Mouse (Mus musculus): ENCODE measurements around the gene Tfeb. TPM values are rescaled to one million over a fixed set of nuclear protein-coding genes. Genes with fewer than 3 reads are reported as not detected.
A peak's percentile ranks its signal among the peaks of the same experiment; 100 is the strongest.

The Tfeb gene
- total and polyA plus RNA-seq, 3 experiments, result 16.4 to 22.8 TPM; not detected in 1

GRCm38 (mm10) chr17:47777141-47777540 is 40.3 kb downstream of the Tfeb start:
- no peaks in the 10 kb centered on the region for H3K27me3 ChIP-seq (ENCODE audit: control insufficient read depth in 1 of 2, insufficient read depth in 2 of 2, low read length in 2 of 2)
- peaks cover 12 to 16% of the 10 kb centered on the region in 2 experiments for H3K4me1 ChIP-seq (ENCODE audit: control insufficient read depth in 1 of 2, insufficient read depth in 2 of 2, low read length in 2 of 2)
- H3K9ac ChIP-seq (ENCODE audit: control insufficient read depth, low read depth, low read length, poor library complexity, severe bottlenecking), result no peak overlapping the region
- H3K4me3 ChIP-seq (ENCODE audit: control insufficient read depth in 1 of 2, insufficient read depth in 1 of 2, low read depth in 2 of 2, low read length in 2 of 2), result no peak overlapping the region
- TF ChIP-seq TBP (IDR thresholded peaks at IDR 0.05; ENCODE audit: low read depth, low read length), result no peak
- no peak for TF ChIP-seq CHD2 (IDR thresholded peaks at IDR 0.05; ENCODE audit: low read length)
- no peak for TF ChIP-seq POLR2AphosphoS5 (IDR thresholded peaks at IDR 0.05; ENCODE audit: borderline replicate concordance, low read depth, low read length)
- no peak for TF ChIP-seq ZNF384 (IDR thresholded peaks at IDR 0.05; ENCODE audit: low read depth, low read length)
- no peak for TF ChIP-seq CHD1 (IDR thresholded peaks at IDR 0.05; ENCODE audit: low read depth, low read length)
- TF ChIP-seq RCOR1 (IDR thresholded peaks at IDR 0.05; ENCODE audit: low read depth, low read length), result peak; percentile 55
- no peak for TF ChIP-seq USF2 (IDR thresholded peaks at IDR 0.05; ENCODE audit: borderline replicate concordance in 1 of 2, insufficient read depth in 1 of 2, low read depth in 1 of 2, low read length in 2 of 2)
- peak; percentile 15; the same call in 1 of the 2 replicates for TF ChIP-seq TAL1 (IDR thresholded peaks at IDR 0.05; ENCODE audit: low read length)
- 0 out of 2 replicates have a peak, but pooled peaks have one; percentile 4 for TF ChIP-seq SIN3A (IDR thresholded peaks at IDR 0.05; ENCODE audit: low read length)
- TF ChIP-seq TCF12 (IDR thresholded peaks at IDR 0.05; ENCODE audit: low read depth, low read length), result peak; percentile 52
- no peak for TF ChIP-seq JUND (IDR thresholded peaks at IDR 0.05; ENCODE audit: low read depth, low read length)
- TF ChIP-seq MXI1 (IDR thresholded peaks at IDR 0.05; ENCODE audit: low read depth, low read length), result 0 out of 2 replicates have a peak, but pooled peaks have one; percentile 29
- no peak for TF ChIP-seq E2F4 (IDR thresholded peaks at IDR 0.05; ENCODE audit: borderline replicate concordance, low read depth, low read length)
- no peak for TF ChIP-seq NRF1 (IDR thresholded peaks at IDR 0.05; ENCODE audit: insufficient read depth, low read depth, low read length, poor library complexity, severe bottlenecking)
- no peak for TF ChIP-seq ZKSCAN1 (IDR thresholded peaks at IDR 0.05; ENCODE audit: low read depth, low read length)
- no peak for TF ChIP-seq UBTF (IDR thresholded peaks at IDR 0.05; ENCODE audit: borderline replicate concordance, insufficient read depth, low read depth, low read length)
- peak; percentile 76 for TF ChIP-seq GATA1 (IDR thresholded peaks at IDR 0.05; ENCODE audit: low read depth, low read length)
- peak; percentile 63 to 66; a peak in 3 of 4 replicates for TF ChIP-seq EP300 (IDR thresholded peaks at IDR 0.05; ENCODE audit: low read depth in 1 of 2, low read length in 2 of 2)
- no peaks in the 10 kb centered on the region for H3K9me3 ChIP-seq (replicated peaks; ENCODE audit: insufficient read depth, low read length)
- peak overlapping the region; percentile 43 for H3K27ac ChIP-seq (ENCODE audit: control insufficient read depth, low read depth, low read length)
- H3K36me3 ChIP-seq (ENCODE audit: control insufficient read depth in 1 of 2, insufficient read depth in 2 of 2, low read length in 2 of 2), result peaks cover 0 to 13% of the 10 kb centered on the region in 2 experiments; a peak in 2 of 4 replicates
- H3K79me2 ChIP-seq (ENCODE audit: control insufficient read depth, insufficient read depth, low read length, poor library complexity), result no peaks in the 10 kb centered on the region
- DNase-seq (ENCODE audit: low read depth, low spot score), result peak; percentile 52

GRCm38 (mm10) chr17:47780470-47780869 is 43.6 kb downstream of the Tfeb start:
- H3K27me3 ChIP-seq (ENCODE audit: control insufficient read depth in 1 of 2, insufficient read depth in 2 of 2, low read length in 2 of 2), result no peaks in the 10 kb centered on the region
- no peak overlapping the region for H3K9ac ChIP-seq (ENCODE audit: control insufficient read depth, low read depth, low read length, poor library complexity, severe bottlenecking)
- no peaks in the 10 kb centered on the region for H3K9me3 ChIP-seq (replicated peaks; ENCODE audit: insufficient read depth, low read length)
- no peak overlapping the region for H3K4me3 ChIP-seq (ENCODE audit: control insufficient read depth in 1 of 2, insufficient read depth in 1 of 2, low read depth in 2 of 2, low read length in 2 of 2)
- DNase-seq (ENCODE audit: low read depth, low spot score), result no peak
- peaks cover 12 to 16% of the 10 kb centered on the region in 2 experiments for H3K4me1 ChIP-seq (ENCODE audit: control insufficient read depth in 1 of 2, insufficient read depth in 2 of 2, low read length in 2 of 2)
- TF ChIP-seq BHLHE40 (IDR thresholded peaks at IDR 0.05; ENCODE audit: borderline replicate concordance, low read depth, low read length) (no peak), ZC3H11A (IDR thresholded peaks at IDR 0.05; ENCODE audit: low read depth, low read length) (no peak), MYB (IDR thresholded peaks at IDR 0.05; ENCODE audit: low read depth, low read length) (no peak), RCOR1 (IDR thresholded peaks at IDR 0.05; ENCODE audit: low read depth, low read length) (no peak)
- H3K27ac ChIP-seq (ENCODE audit: control insufficient read depth, low read depth, low read length), result no peak overlapping the region
- no peaks in the 10 kb centered on the region for H3K79me2 ChIP-seq (ENCODE audit: control insufficient read depth, insufficient read depth, low read length, poor library complexity)
- peaks cover 0 to 13% of the 10 kb centered on the region in 2 experiments; a peak in 2 of 4 replicates for H3K36me3 ChIP-seq (ENCODE audit: control insufficient read depth in 1 of 2, insufficient read depth in 2 of 2, low read length in 2 of 2)
